Mouse (Mus musculus) gastrocnemius, postnatal 10 days (tissue): ENCODE measurements around the gene Tnfrsf4. TPM values are rescaled to one million over a fixed set of nuclear protein-coding genes. Genes with fewer than 3 reads are reported as not detected.

ENCODE experiments used
- microRNA-seq, 2 experiments: library from miRNA; unstranded; fragments of <30 nt; microRNA quantifications; one replicate each; pipeline ENCODE4 v1.2.0; 2021
- total RNA-seq, 2 experiments: library from RNA; stranded (reverse); gene quantifications; 2 replicates each; pipeline ENCODE4 v1.2.3; 2021

The Tnfrsf4 gene
- total RNA-seq, 2 experiments from 2014 or later: 0.31 to 0.93 TPM

Small RNA genes within 50 kb of the gene (microRNA-seq; reads per million reads assigned to microRNA genes)
- gene Mir200a: 1.5 to 4.5 reads per million in 2 experiments
- 0.50 to 7.6 reads per million in 2 experiments for gene Mir200b
- gene Mir429: 3.3 to 10.8 reads per million in 2 experiments

Other genes starting within 250 kb of the Tnfrsf4 start
- 10 to 100 TPM; 16.8 to 21.5 TPM for gene Vwa1, start 239.1 kb upstream of the Tnfrsf4 start, total RNA-seq
- gene Tmem88b, start 228.0 kb upstream of the Tnfrsf4 start, total RNA-seq: 1 to 10 TPM; 2.4 to 4.0 TPM
- not detected for gene Ankrd65, start 223.4 kb upstream of the Tnfrsf4 start, total RNA-seq
- 10 to 100 TPM; 56.6 to 58.0 TPM for gene Mrpl20, start 211.0 kb upstream of the Tnfrsf4 start, total RNA-seq
- 10 to 100 TPM; 31.0 to 47.8 TPM for gene Ccnl2, start 201.4 kb upstream of the Tnfrsf4 start, total RNA-seq
- 10 to 100 TPM; 85.0 to 93.2 TPM for gene Aurkaip1, start 182.6 kb upstream of the Tnfrsf4 start, total RNA-seq
- gene Mxra8, start 174.2 kb upstream of the Tnfrsf4 start, total RNA-seq: 100 to 1,000 TPM; 112 to 136 TPM
- gene Dvl1, start 166.4 kb upstream of the Tnfrsf4 start, total RNA-seq: 10 to 100 TPM; 96.4 to 99.6 TPM
- gene Tas1r3, start 150.5 kb upstream of the Tnfrsf4 start, total RNA-seq: under 1 TPM; 0.11 to 0.26 TPM
- 10 to 100 TPM; 13.6 to 20.5 TPM for gene Cptp, start 144.4 kb upstream of the Tnfrsf4 start, total RNA-seq
- gene Ints11, start 144.3 kb upstream of the Tnfrsf4 start, total RNA-seq: 10 to 100 TPM; 18.9 to 21.7 TPM
- 10 to 100 TPM; 16.9 to 23.6 TPM for gene Pusl1, start 122.1 kb upstream of the Tnfrsf4 start, total RNA-seq
- 10 to 100 TPM; 13.8 to 23.1 TPM for gene Acap3, start 122.0 kb upstream of the Tnfrsf4 start, total RNA-seq
- gene Ube2j2, start 70.0 kb upstream of the Tnfrsf4 start, total RNA-seq: 10 to 100 TPM; 62.1 to 67.2 TPM
- gene C1qtnf12, start 51.5 kb upstream of the Tnfrsf4 start, total RNA-seq: 10 to 100 TPM; 20.8 to 23.1 TPM
- gene B3galt6, start 21.2 kb upstream of the Tnfrsf4 start, total RNA-seq: 1 to 10 TPM; 3.1 to 3.8 TPM
- gene Sdf4, start 21.0 kb upstream of the Tnfrsf4 start, total RNA-seq: 10 to 100 TPM; 87.9 to 96.0 TPM
- under 1 TPM in 1 of 2 experiments, not detected in 1; 0.36 TPM for gene Tnfrsf18, start 12.3 kb downstream of the Tnfrsf4 start, total RNA-seq
- gene Ttll10, start 45.6 kb downstream of the Tnfrsf4 start, total RNA-seq: not detected
- gene 9430015G10Rik, start 96.1 kb downstream of the Tnfrsf4 start, total RNA-seq: 1 to 10 TPM; 3.0 to 5.8 TPM
- gene Rnf223, start 116.7 kb downstream of the Tnfrsf4 start, total RNA-seq: under 1 TPM; 0.14 to 0.16 TPM
- 10 to 100 TPM; 31.4 to 40.8 TPM for gene Agrn, start 183.6 kb downstream of the Tnfrsf4 start, total RNA-seq
- gene Isg15, start 187.0 kb downstream of the Tnfrsf4 start, total RNA-seq: under 1 TPM in 1 of 2 experiments, not detected in 1; 0.33 TPM
- gene AW011738, start 189.5 kb downstream of the Tnfrsf4 start, total RNA-seq: 1 to 10 TPM; 2.7 to 3.2 TPM
- gene Perm1, start 202.0 kb downstream of the Tnfrsf4 start, total RNA-seq: 10 to 100 TPM; 41.4 to 50.3 TPM
- 1 to 10 TPM; 6.5 to 8.7 TPM for gene Plekhn1, start 221.0 kb downstream of the Tnfrsf4 start, total RNA-seq
- 10 to 100 TPM; 28.3 to 31.8 TPM for gene Noc2l, start 222.2 kb downstream of the Tnfrsf4 start, total RNA-seq
- under 1 TPM; 0.35 to 0.79 TPM for gene Samd11, start 241.8 kb downstream of the Tnfrsf4 start, total RNA-seq